Mouse (Mus musculus) neural tube, embryonic 12.5 days (tissue): ENCODE measurements around the gene Tbxas1. TPM values are rescaled to one million over a fixed set of nuclear protein-coding genes. Genes with fewer than 3 reads are reported as not detected.
A peak's percentile ranks its signal among the peaks of the same experiment; 100 is the strongest.

Source experiments
- ATAC-seq: fragments of 200-750 bp; cut with Nextera tagmentation; 2 replicates; pipeline ENCODE4 v1.8.0; 2017; ENCODE audit warnings: low read depth, mild to moderate bottlenecking, moderate TSS enrichment, moderate library complexity; ENCODE audit not compliant: low FRiP score
- H3K27ac ChIP-seq: fragments of 300-500 bp; sonication (generic); 2 replicates; pipeline ENCODE4 v1.5.1; 2016
- H3K27me3 ChIP-seq: fragments of 300-500 bp; sonication (generic); replicated peaks from 2 replicates; pipeline ENCODE4 v1.6.1; 2016; ENCODE audit warnings: mild to moderate bottlenecking
- H3K36me3 ChIP-seq: fragments of 300-500 bp; sonication (generic); 2 replicates; pipeline ENCODE4 v1.6.1; 2016; ENCODE audit warnings: mild to moderate bottlenecking
- H3K4me1 ChIP-seq: fragments of 300-500 bp; sonication (generic); 2 replicates; pipeline ENCODE4 v1.6.1; 2016
- H3K4me2 ChIP-seq: fragments of 300-500 bp; sonication (generic); replicated peaks from 2 replicates; pipeline ENCODE4 v1.6.1; 2016; ENCODE audit warnings: mild to moderate bottlenecking
- H3K4me3 ChIP-seq: fragments of 300-500 bp; sonication (generic); 2 replicates; pipeline ENCODE4 v1.5.1; 2016
- H3K9ac ChIP-seq: fragments of 300-500 bp; sonication (generic); 2 replicates; pipeline ENCODE4 v1.6.1; 2016; ENCODE audit warnings: mild to moderate bottlenecking
- H3K9me3 ChIP-seq: fragments of 300-500 bp; sonication (generic); 2 replicates; pipeline ENCODE4 v1.6.1; 2016; ENCODE audit warnings: mild to moderate bottlenecking
- WGBS: fragments of 180-500 bp; shearing (Covaris S2); methylation state at CpG from one replicate; pipeline ENCODE4 v1.1.7; 2016; 5-methylcytosine and 5-hydroxymethylcytosine counted together
- polyA plus RNA-seq: library from polyadenylated mRNA; unstranded; fragments of >200 nt; fragmentation: Nextera tagmentation; extraction: Ambion mirVana; gene quantifications from 2 replicates; pipeline ENCODE4 v1.2.1, GENCODE M21; 2016

Gene Tbxas1
- polyA plus RNA-seq, 1 experiment from 2014 or later, result 2.3 TPM

DNA sequence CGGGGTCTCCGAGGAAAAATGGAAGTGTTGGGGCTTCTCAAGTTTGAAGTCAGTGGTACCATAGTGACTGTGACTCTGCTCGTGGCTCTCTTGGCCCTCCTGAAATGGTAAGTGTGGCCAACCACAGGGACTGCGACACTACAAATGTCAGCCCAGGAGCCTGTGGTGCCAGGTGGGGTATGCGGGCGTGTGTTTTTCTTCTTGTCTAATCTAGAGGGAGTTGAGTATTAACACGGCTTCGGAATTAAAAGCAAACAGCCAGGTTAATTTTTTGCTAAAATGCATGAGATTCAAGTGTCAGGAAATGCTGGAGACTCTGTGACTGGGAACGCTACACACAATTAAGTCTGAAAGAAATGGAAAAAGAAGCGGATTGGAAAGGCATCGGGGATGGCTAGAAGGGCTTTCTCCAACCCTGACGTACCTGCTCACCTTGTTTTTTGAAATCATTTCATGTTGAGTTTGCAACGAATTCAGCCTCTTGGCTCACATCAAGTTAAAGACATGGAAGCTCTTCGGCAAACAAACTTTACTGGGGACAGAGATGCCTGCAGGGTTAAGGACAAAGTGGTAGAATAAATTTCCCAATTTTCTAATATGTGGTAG is 44.0 kb downstream of the Tbxas1 start:
- WGBS, result 90% methylated on average over 14 of the region's 14 CpGs

GRCm38 (mm10) chr6:38920141-38920540 is 44.9 kb downstream of the Tbxas1 start:
- no peak overlapping the region for H3K27ac ChIP-seq
- H3K4me3 ChIP-seq, result no peak overlapping the region
- no peaks in the 10 kb centered on the region for H3K27me3 ChIP-seq
- WGBS, result 86% methylated on average over 6 of the region's 6 CpGs
- H3K9me3 ChIP-seq, result no peaks in the 10 kb centered on the region
- ATAC-seq, result no peak
- H3K9ac ChIP-seq, result no peak overlapping the region
- no peaks in the 10 kb centered on the region for H3K36me3 ChIP-seq
- no peak overlapping the region for H3K4me2 ChIP-seq
- no peaks in the 10 kb centered on the region for H3K4me1 ChIP-seq

More for the DNA sequence above, 44.0 kb downstream of the Tbxas1 start:
- H3K36me3 ChIP-seq, result no peaks in the 10 kb centered on the region
- no peaks in the 10 kb centered on the region for H3K4me1 ChIP-seq
- H3K27ac ChIP-seq, result no peak overlapping the region
- no peak overlapping the region for H3K4me3 ChIP-seq
- ATAC-seq, result no peak
- no peaks in the 10 kb centered on the region for H3K27me3 ChIP-seq
- H3K4me2 ChIP-seq, result no peak overlapping the region
- no peaks in the 10 kb centered on the region for H3K9me3 ChIP-seq
- no peak overlapping the region for H3K9ac ChIP-seq

GRCm38 (mm10) chr6:38921095-38921809 is 46.0 kb downstream of the Tbxas1 start:
- 82% methylated on average over 17 of the region's 17 CpGs for WGBS
- no peak overlapping the region for H3K27ac ChIP-seq
- no peaks in the 10 kb centered on the region for H3K36me3 ChIP-seq
- no peaks in the 10 kb centered on the region for H3K27me3 ChIP-seq
- no peak overlapping the region for H3K4me2 ChIP-seq
- no peak overlapping the region for H3K4me3 ChIP-seq
- H3K9me3 ChIP-seq, result no peaks in the 10 kb centered on the region
- ATAC-seq, result no peak
- H3K4me1 ChIP-seq, result no peaks in the 10 kb centered on the region
- H3K9ac ChIP-seq, result no peak overlapping the region

GRCm38 (mm10) chr6:38921810-38922116 is 46.6 kb downstream of the Tbxas1 start:
- WGBS, result 95% methylated on average over 8 of the region's 8 CpGs
- no peak overlapping the region for H3K4me3 ChIP-seq
- no peaks in the 10 kb centered on the region for H3K9me3 ChIP-seq
- H3K27ac ChIP-seq, result no peak overlapping the region
- H3K4me1 ChIP-seq, result no peaks in the 10 kb centered on the region
- H3K27me3 ChIP-seq, result no peaks in the 10 kb centered on the region
- H3K4me2 ChIP-seq, result no peak overlapping the region
- H3K36me3 ChIP-seq, result no peaks in the 10 kb centered on the region
- no peak for ATAC-seq
- H3K9ac ChIP-seq, result no peak overlapping the region

GRCm38 (mm10) chr6:38922517-38922916 is 47.3 kb downstream of the Tbxas1 start:
- Histone ChIP-seq H3K36me3 (no peaks in the 10 kb centered on the region), H3K4me1 (no peaks in the 10 kb centered on the region), H3K4me3 (no peak overlapping the region), H3K9me3 (no peaks in the 10 kb centered on the region), H3K4me2 (no peak overlapping the region), H3K27ac (no peak overlapping the region), H3K27me3 (no peaks in the 10 kb centered on the region), H3K9ac (no peak overlapping the region)
- WGBS, result 73% methylated on average over 2 of the region's 2 CpGs
- ATAC-seq, result no peak

DNA sequence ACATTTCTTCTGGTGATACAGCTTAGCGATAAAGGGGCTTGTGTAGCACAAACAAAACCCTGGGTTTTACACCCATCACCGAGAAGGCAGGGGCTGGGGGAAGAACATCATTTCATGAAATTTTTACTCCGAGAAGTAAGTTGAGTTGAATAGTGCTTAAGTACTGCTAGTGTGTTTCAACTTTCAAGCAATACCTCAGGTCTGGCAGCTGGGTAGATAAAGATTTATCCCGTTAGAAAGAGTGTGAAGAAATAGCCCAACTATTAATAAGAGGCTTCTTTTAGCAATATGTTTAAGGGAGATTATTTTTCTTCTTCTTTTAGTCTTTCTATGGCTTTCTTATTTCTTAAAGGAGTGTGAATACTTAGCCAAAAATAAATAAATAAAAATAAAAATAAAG is 48.2 kb downstream of the Tbxas1 start:
- Histone ChIP-seq H3K27me3 (no peaks in the 10 kb centered on the region), H3K9me3 (no peaks in the 10 kb centered on the region), H3K27ac (no peak overlapping the region), H3K9ac (no peak overlapping the region), H3K4me1 (no peaks in the 10 kb centered on the region), H3K4me2 (no peak overlapping the region), H3K4me3 (no peak overlapping the region), H3K36me3 (no peaks in the 10 kb centered on the region)
- ATAC-seq, result no peak
- WGBS, result 90% methylated on average over 4 of the region's 4 CpGs

GRCm38 (mm10) chr6:38923870-38924817 is 48.9 kb downstream of the Tbxas1 start:
- Histone ChIP-seq H3K9ac (no peak overlapping the region), H3K4me2 (no peak overlapping the region), H3K9me3 (no peaks in the 10 kb centered on the region), H3K4me3 (no peak overlapping the region), H3K27me3 (no peaks in the 10 kb centered on the region), H3K27ac (no peak overlapping the region), H3K36me3 (no peaks in the 10 kb centered on the region), H3K4me1 (no peaks in the 10 kb centered on the region)
- ATAC-seq, result no peak
- WGBS, result 92% methylated on average over 18 of the region's 18 CpGs

DNA sequence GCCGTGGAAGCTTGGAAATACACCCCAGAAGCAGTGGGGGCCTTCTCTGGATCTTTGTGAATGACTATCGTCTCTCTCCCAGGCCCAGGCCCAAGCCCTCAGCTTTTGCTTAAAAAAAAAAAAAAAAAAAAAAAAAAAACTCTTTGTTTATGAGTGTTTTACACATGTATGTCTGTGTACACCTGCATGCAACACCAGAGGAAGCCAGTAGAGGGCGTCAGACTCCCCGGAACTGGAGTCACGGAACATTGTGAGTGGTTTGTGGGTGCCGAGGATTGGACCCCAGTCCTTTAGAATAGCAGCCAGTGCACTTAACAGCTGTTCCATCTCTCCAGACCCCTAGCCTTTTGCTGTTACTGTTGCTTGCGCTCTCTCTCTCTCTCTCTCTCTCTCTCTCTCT is 50.5 kb downstream of the Tbxas1 start:
- 60% methylated on average over 7 of the region's 7 CpGs for WGBS
- Histone ChIP-seq H3K4me3 (no peak overlapping the region), H3K27ac (no peak overlapping the region), H3K9me3 (no peaks in the 10 kb centered on the region), H3K4me1 (no peaks in the 10 kb centered on the region), H3K4me2 (peak overlapping the region; percentile 47), H3K27me3 (no peaks in the 10 kb centered on the region), H3K36me3 (no peaks in the 10 kb centered on the region), H3K9ac (no peak overlapping the region)
- no peak for ATAC-seq

DNA sequence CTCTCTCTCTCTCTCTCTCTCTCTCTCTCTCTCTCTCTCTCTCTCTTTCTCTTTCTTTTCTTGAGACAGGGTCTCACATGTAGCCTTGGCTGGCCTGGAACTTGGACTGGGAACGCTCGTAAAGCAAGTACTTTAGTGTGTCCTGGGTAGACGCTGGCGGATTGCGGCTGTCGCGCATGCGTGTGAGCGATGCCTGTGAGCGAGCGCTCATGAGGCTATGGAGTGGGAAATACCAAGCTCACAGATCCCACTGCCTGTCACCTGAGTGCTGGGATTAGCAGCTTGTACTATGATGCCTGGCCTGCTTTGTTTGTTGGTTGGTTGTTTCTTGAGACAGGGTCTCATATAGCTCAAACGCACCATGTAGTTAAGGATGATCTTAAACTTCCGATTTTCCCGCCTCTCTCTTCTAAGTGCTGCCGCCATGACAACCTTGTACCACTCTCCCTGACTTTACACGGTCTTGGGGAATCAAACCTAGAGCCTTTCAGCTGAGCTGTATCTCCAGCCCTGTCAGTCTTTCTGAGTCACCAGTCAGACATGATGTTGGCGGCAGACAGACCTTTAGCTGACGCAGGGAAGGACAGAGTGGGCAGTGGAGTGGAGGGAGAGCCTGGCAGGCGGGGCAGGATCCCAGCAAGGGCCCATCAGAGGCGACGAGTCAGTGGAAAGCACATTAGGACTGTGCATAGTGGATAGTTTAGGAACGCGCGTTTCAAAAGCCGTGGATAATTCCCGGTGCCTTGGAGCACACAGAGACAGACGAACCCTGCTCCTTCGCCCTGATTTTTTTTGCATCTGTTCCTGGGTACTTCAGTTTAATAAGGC is 51.1 kb downstream of the Tbxas1 start:
- WGBS, result 58% methylated on average over 28 of the region's 28 CpGs
- ATAC-seq, result peak; percentile 56; the same call in 1 of the 2 replicates

DNA sequence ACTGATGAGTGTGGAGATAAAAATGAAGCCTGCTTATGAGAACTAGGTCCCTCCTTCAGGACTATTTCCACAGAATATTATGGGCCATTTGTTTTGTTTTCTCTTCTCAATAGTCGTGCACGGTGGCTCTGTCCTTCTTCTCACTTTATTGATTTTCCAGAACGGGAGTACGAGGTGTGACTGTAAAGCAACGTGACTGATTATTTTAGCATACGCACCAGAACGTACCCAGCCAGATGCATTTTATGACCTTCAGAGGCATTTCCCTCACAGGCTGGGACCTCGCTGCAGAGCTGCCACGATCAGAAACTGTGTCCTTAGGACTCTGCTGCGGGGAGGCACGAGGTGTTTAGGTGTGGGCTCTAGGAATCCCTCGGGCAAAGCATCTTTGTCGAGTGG is 51.8 kb downstream of the Tbxas1 start:
- Histone ChIP-seq H3K4me3 (no peak overlapping the region), H3K36me3 (no peaks in the 10 kb centered on the region), H3K27ac (no peak overlapping the region), H3K9me3 (no peaks in the 10 kb centered on the region), H3K9ac (no peak overlapping the region), H3K4me1 (no peaks in the 10 kb centered on the region), H3K4me2 (peak overlapping the region; percentile 47), H3K27me3 (no peaks in the 10 kb centered on the region)
- WGBS, result 42% methylated on average over 13 of the region's 13 CpGs
- ATAC-seq, result 0 out of 2 replicates have a peak, but pooled peaks have one; percentile 17

More for the DNA sequence above, 51.1 kb downstream of the Tbxas1 start:
- H3K4me2 ChIP-seq, result peak overlapping the region; percentile 47
- H3K36me3 ChIP-seq, result no peaks in the 10 kb centered on the region
- H3K9me3 ChIP-seq, result no peaks in the 10 kb centered on the region
- no peaks in the 10 kb centered on the region for H3K4me1 ChIP-seq
- H3K27ac ChIP-seq, result no peak overlapping the region
- 0 out of 2 replicates have a peak overlapping the region, but pooled peaks have one; percentile 2 for H3K4me3 ChIP-seq
- H3K27me3 ChIP-seq, result no peaks in the 10 kb centered on the region
- H3K9ac ChIP-seq, result no peak overlapping the region

- Histone ChIP-seq H3K27me3 (no peaks in the 10 kb centered on the region), H3K9ac (no peak overlapping the region), H3K9me3 (no peaks in the 10 kb centered on the region), H3K36me3 (no peaks in the 10 kb centered on the region), H3K4me3 (no peak overlapping the region), H3K4me1 (no peaks in the 10 kb centered on the region), H3K27ac (no peak overlapping the region), H3K4me2 (no peak overlapping the region)
- no peak for ATAC-seq
- WGBS, result 83% methylated on average over 3 of the region's 3 CpGs
Observed at GRCm38 (mm10) chr6:38928489-38928888, 53.3 kb downstream of the Tbxas1 start.
